Mouse (Mus musculus): ENCODE measurements at regions not wholly inside any gene's neighbourhood (a gene's known extent, or its start where the extent isn't known, plus 50 kb on each side); places are given as distances from the start of the nearest gene placed in this dataset.

- DNase-seq (ENCODE audit: low read depth): no peak
Measured at GRCm38 (mm10) chr16:21362663-21363367, 60.1 kb upstream of the Vps8 start.

GRCm38 (mm10) chr16:21364885-21365284 lies 58.0 kb upstream of the Vps8 start:
- DNase-seq (ENCODE audit: low read depth): no peak

GRCm38 (mm10) chr16:21367449-21367848 lies 55.5 kb upstream of the Vps8 start:
- DNase-seq (ENCODE audit: low read depth): no peak

- DNase-seq (ENCODE audit: low read depth): no peak
Measured at GRCm38 (mm10) chr16:21368821-21369220, 54.1 kb upstream of the Vps8 start.

- DNase-seq (ENCODE audit: low read depth): no peak
Measured at GRCm38 (mm10) chr16:21369569-21370512, 53.1 kb upstream of the Vps8 start.
